8 mouse cellular contexts compared by ENCODE assay signal in the genomic region with DNA sequence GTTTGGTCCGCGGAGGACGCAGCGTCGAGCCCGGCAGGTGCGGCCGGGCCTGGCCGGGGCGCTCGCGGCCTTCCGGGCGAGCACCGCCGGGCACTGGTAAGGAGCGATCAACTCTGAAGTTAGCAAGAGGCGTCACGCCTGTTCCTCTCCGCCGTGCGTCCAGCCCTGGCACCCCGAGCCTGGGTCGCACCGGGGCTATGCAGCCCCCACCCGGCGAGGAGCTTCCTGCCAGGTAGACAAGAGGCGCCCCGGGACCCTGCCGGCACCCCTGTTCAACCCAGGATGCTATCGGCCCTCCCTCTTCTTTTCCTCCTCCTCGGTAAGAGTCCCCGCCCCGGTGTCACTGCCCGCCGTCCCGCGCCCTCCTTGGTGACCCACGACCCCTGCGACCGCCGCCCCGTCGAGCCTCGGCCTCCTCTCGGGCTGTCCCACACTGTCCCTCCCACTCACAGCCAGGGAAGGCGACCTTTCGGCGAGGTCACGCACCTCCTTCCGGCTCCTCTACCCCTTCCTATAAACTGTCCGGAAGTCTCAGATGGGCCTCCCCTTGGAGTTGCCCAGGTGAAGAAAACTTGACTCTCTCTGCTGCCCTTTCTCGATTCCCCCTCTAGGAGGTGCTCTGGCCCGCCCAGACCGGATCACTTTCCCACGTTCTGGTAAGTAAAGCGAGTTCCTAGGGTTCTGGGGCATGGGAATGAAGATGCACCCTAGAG. TPM values are rescaled to one million over a fixed set of nuclear protein-coding genes. Genes with fewer than 3 reads are reported as not detected.
DNase-seq lines count a peak whose midpoint lies in the region; ATAC-seq and TF ChIP-seq lines count a peak whose summit lies in the region.

No protein-coding gene starts in this region.

- under 1% methylated on average over 41 of the region's 57 CpGs for WGBS in embryonic facial prominence, embryonic 11.5 days
- WGBS in lung, embryonic 15.5 days: under 1% methylated on average over 56 of the region's 57 CpGs
- WGBS in neural tube, embryonic 15.5 days: 1% methylated on average over 39 of the region's 57 CpGs

- DNase-seq in CH12.LX (ENCODE audit: extremely low read depth): peak; percentile 92
- DNase-seq in adrenal gland, postnatal 10 days: peak; percentile 76
- peak; percentile 82 for DNase-seq in embryonic facial prominence, embryonic 11.5 days (ENCODE audit: low spot score)
- DNase-seq in heart, adult 9 months (ENCODE audit: low spot score in 2 of 2): peak; percentile 68 to 70
- DNase-seq in kidney, adult 9 months: peak; percentile 90
- DNase-seq in thymus, postnatal 10 days (ENCODE audit: low spot score in 2 of 2): peak; percentile 70 to 76

- dilution Hi-C loops in CH12.LX (cut with MboI; ENCODE audit: extremely low pct_ligation_motif_present, extremely low pct_unique_long_range_greater_than_20kb, low sequenced_read_pairs): no loop called here

- peak overlapping the region; percentile 75 for H3K4me2 ChIP-seq in CH12.LX (ENCODE audit: insufficient read depth, low read depth, poor library complexity, severe bottlenecking)
- peak overlapping the region; percentile 86 for H3K4me2 ChIP-seq in embryonic facial prominence, embryonic 11.5 days (ENCODE audit: low read depth, low read length)
- H3K4me2 ChIP-seq in lung, embryonic 15.5 days: peak overlapping the region; percentile 91
- H3K4me2 ChIP-seq in neural tube, embryonic 15.5 days: peak overlapping the region; percentile 89

- H3K27ac ChIP-seq in CH12.LX (ENCODE audit: insufficient read depth, low read depth): peak overlapping the region; percentile 99
- no peak overlapping the region; the same call in 1 of the 2 replicates for H3K27ac ChIP-seq in embryonic facial prominence, embryonic 11.5 days (replicated peaks; ENCODE audit: low read depth, low read length)
- H3K27ac ChIP-seq in lung, embryonic 15.5 days: peak overlapping the region; percentile 86
- H3K27ac ChIP-seq in neural tube, embryonic 15.5 days (replicated peaks): peak overlapping the region; percentile 75

- H3K36me3 ChIP-seq in CH12.LX (replicated peaks in 1 of 2; ENCODE audit: control insufficient read depth in 1 of 2, insufficient read depth in 1 of 2, low read length in 1 of 2): peaks cover 29 to 39% of the 10 kb centered on the region in 2 experiments
- peaks cover 2% of the 10 kb centered on the region for H3K36me3 ChIP-seq in embryonic facial prominence, embryonic 11.5 days (replicated peaks; ENCODE audit: control insufficient read depth, insufficient read depth, low read depth, low read length)
- H3K36me3 ChIP-seq in lung, embryonic 15.5 days: peaks cover 28% of the 10 kb centered on the region
- peaks cover 14% of the 10 kb centered on the region for H3K36me3 ChIP-seq in neural tube, embryonic 15.5 days

- peak overlapping the region; percentile 68 to 96 (median 87) for H3K4me3 ChIP-seq in CH12.LX (replicated peaks in 1 of 3; ENCODE audit: low read depth in 2 of 3, low read length in 2 of 3, poor library complexity in 1 of 3)
- peak overlapping the region; percentile 82 for H3K4me3 ChIP-seq in embryonic facial prominence, embryonic 11.5 days (ENCODE audit: low read depth, low read length)
- H3K4me3 ChIP-seq in lung, embryonic 15.5 days: peak overlapping the region; percentile 87
- H3K4me3 ChIP-seq in neural tube, embryonic 15.5 days (replicated peaks): peak overlapping the region; percentile 79

- H3K9ac ChIP-seq in CH12.LX (ENCODE audit: insufficient read depth, low read depth): peak overlapping the region; percentile 89
- H3K9ac ChIP-seq in embryonic facial prominence, embryonic 11.5 days (replicated peaks; ENCODE audit: low read length): peak overlapping the region; percentile 75
- H3K9ac ChIP-seq in lung, embryonic 15.5 days: peak overlapping the region; percentile 82
- peak overlapping the region; percentile 78 for H3K9ac ChIP-seq in neural tube, embryonic 15.5 days (replicated peaks)

- peak in 1 of 2 experiments; percentile 90; a peak in 3 of 4 replicates for TF ChIP-seq CTCF in CH12.LX (conservative IDR thresholded peaks at IDR 0.05 in 1 of 2, IDR thresholded peaks at IDR 0.05 in 1 of 2; ENCODE audit: low read depth in 2 of 2, low read length in 2 of 2)

- no peaks in the 10 kb centered on the region for H3K9me3 ChIP-seq in CH12.LX (replicated peaks; ENCODE audit: low read length)
- no peaks in the 10 kb centered on the region for H3K9me3 ChIP-seq in embryonic facial prominence, embryonic 11.5 days (replicated peaks; ENCODE audit: control insufficient read depth, low read length)
- H3K9me3 ChIP-seq in lung, embryonic 15.5 days: no peaks in the 10 kb centered on the region
- no peaks in the 10 kb centered on the region for H3K9me3 ChIP-seq in neural tube, embryonic 15.5 days (replicated peaks)

- H3K79me2 ChIP-seq in CH12.LX (replicated peaks; ENCODE audit: control insufficient read depth, extremely low read depth, insufficient read depth, poor library complexity, severe bottlenecking): peaks cover 4% of the 10 kb centered on the region; the same call in 1 of the 2 replicates

- no peaks in the 10 kb centered on the region for H3K27me3 ChIP-seq in CH12.LX (replicated peaks)
- H3K27me3 ChIP-seq in embryonic facial prominence, embryonic 11.5 days (ENCODE audit: control insufficient read depth, insufficient read depth, low read length): no peaks in the 10 kb centered on the region
- no peaks in the 10 kb centered on the region for H3K27me3 ChIP-seq in lung, embryonic 15.5 days
- H3K27me3 ChIP-seq in neural tube, embryonic 15.5 days (replicated peaks): no peaks in the 10 kb centered on the region

- in situ Hi-C loops in CH12.LX (cut with MboI; ENCODE audit: low pct_ligation_motif_present, low pct_unique_long_range_greater_than_20kb, low sequenced_read_pairs): loop anchor here (10.0 kb wide), 1 partner anchor 50 kb away; the partner anchor contains the start of gene Prmt5

- TF ChIP-seq POLR2A in CH12.LX (IDR thresholded peaks at IDR 0.05; ENCODE audit: low read depth, low read length): peak; percentile 45; the same call in 1 of the 2 replicates

- peaks cover 4 to 31% of the 10 kb centered on the region in 2 experiments; a peak in 3 of 4 replicates for H3K4me1 ChIP-seq in CH12.LX (ENCODE audit: control insufficient read depth in 1 of 2, insufficient read depth in 2 of 2)
- no peaks in the 10 kb centered on the region for H3K4me1 ChIP-seq in embryonic facial prominence, embryonic 11.5 days (ENCODE audit: control insufficient read depth, insufficient read depth, low read length)
- H3K4me1 ChIP-seq in lung, embryonic 15.5 days: peaks cover 14% of the 10 kb centered on the region
- peaks cover 16% of the 10 kb centered on the region for H3K4me1 ChIP-seq in neural tube, embryonic 15.5 days

- TF ChIP-seq RAD21 in CH12.LX (IDR thresholded peaks at IDR 0.05; ENCODE audit: low read depth, low read length): peak; percentile 65

- no peak for TF ChIP-seq EP300 in CH12.LX (IDR thresholded peaks at IDR 0.05; ENCODE audit: low read length)

- peak; percentile 46 for ATAC-seq in embryonic facial prominence, embryonic 11.5 days (replicated peaks; ENCODE audit: insufficient number of reproducible peaks, low FRiP score, low TSS enrichment, low read depth)
- ATAC-seq in lung, embryonic 15.5 days (ENCODE audit: borderline replicate concordance, extremely low read depth, low FRiP score, low TSS enrichment): peak; percentile 64
- peak; percentile 70 for ATAC-seq in neural tube, embryonic 15.5 days (ENCODE audit: low FRiP score)

RNA-seq across cellular contexts. Expression of gene Lrp10, which starts 0.5 kb away (rescaled TPM):
- total RNA-seq in CH12.LX (2012; rRNA removed) (51.4 and 60.0 TPM in 2 replicates), CH12.LX (2014; rRNA removed) (27.9 and 28.7 TPM in 2 replicates)
- 64.1 and 79.8 TPM in 2 replicates for polyA plus RNA-seq in CH12.LX (2012; ENCODE audit: insufficient read length, low read depth)
- 10 to 100 TPM; 71.9 to 89.4 TPM for total RNA-seq in adrenal gland, postnatal 10 days (2021)
- polyA plus RNA-seq in embryonic facial prominence, embryonic 11.5 days (2014; fragmentation: Nextera tagmentation; extraction: Ambion mirVana): 13.9 and 16.2 TPM in 2 replicates
- polyA plus RNA-seq in lung, embryonic 15.5 days (2015; fragmentation: Nextera tagmentation; extraction: Ambion mirVana): 51.5 and 57.5 TPM in 2 replicates
- polyA plus RNA-seq in neural tube, embryonic 15.5 days (2015; fragmentation: Nextera tagmentation; extraction: Ambion mirVana): 31.8 and 33.7 TPM in 2 replicates

RNA-seq across cellular contexts. Expression of gene Rem2, which starts 11.5 kb away (rescaled TPM):
- total RNA-seq in CH12.LX (2012; rRNA removed) (0.08 and 0.29 TPM in 2 replicates), CH12.LX (2014; rRNA removed) (not detected in 2 replicates)
- 0.18 TPM in 1 of 2 replicates, not detected in the other for polyA plus RNA-seq in CH12.LX (2012; ENCODE audit: insufficient read length, low read depth)
- total RNA-seq in adrenal gland, postnatal 10 days (2021): under 1 TPM; 0.39 to 0.87 TPM
- 6.5 and 8.0 TPM in 2 replicates for polyA plus RNA-seq in embryonic facial prominence, embryonic 11.5 days (2014; fragmentation: Nextera tagmentation; extraction: Ambion mirVana)
- 14.6 and 16.2 TPM in 2 replicates for polyA plus RNA-seq in lung, embryonic 15.5 days (2015; fragmentation: Nextera tagmentation; extraction: Ambion mirVana)
- polyA plus RNA-seq in neural tube, embryonic 15.5 days (2015; fragmentation: Nextera tagmentation; extraction: Ambion mirVana): 32.3 and 44.0 TPM in 2 replicates

RNA-seq across cellular contexts. Expression of gene Mmp14, which starts 33.0 kb away (rescaled TPM):
- total RNA-seq in CH12.LX (2012; rRNA removed) (0.08 and 0.17 TPM in 2 replicates), CH12.LX (2014; rRNA removed) (0.08 and 0.11 TPM in 2 replicates)
- 0.10 TPM in 1 of 2 replicates, not detected in the other for polyA plus RNA-seq in CH12.LX (2012; ENCODE audit: insufficient read length, low read depth)
- 100 to 1,000 TPM; 127 to 128 TPM for total RNA-seq in adrenal gland, postnatal 10 days (2021)
- polyA plus RNA-seq in embryonic facial prominence, embryonic 11.5 days (2014; fragmentation: Nextera tagmentation; extraction: Ambion mirVana): 91.1 and 93.2 TPM in 2 replicates
- polyA plus RNA-seq in lung, embryonic 15.5 days (2015; fragmentation: Nextera tagmentation; extraction: Ambion mirVana): 180 and 182 TPM in 2 replicates
- 40.7 and 60.5 TPM in 2 replicates for polyA plus RNA-seq in neural tube, embryonic 15.5 days (2015; fragmentation: Nextera tagmentation; extraction: Ambion mirVana)

RNA-seq across cellular contexts. Expression of gene Mrpl52, which starts 37.7 kb away (rescaled TPM):
- 309 and 328 TPM in 2 replicates for total RNA-seq in CH12.LX (2012; rRNA removed)
- total RNA-seq in CH12.LX (2014; rRNA removed): 87.9 and 97.1 TPM in 2 replicates
- 230 and 281 TPM in 2 replicates for polyA plus RNA-seq in CH12.LX (2012; ENCODE audit: insufficient read length, low read depth)
- total RNA-seq in adrenal gland, postnatal 10 days (2021): 100 to 1,000 TPM; 204 to 212 TPM
- 214 and 235 TPM in 2 replicates for polyA plus RNA-seq in embryonic facial prominence, embryonic 11.5 days (2014; fragmentation: Nextera tagmentation; extraction: Ambion mirVana)
- polyA plus RNA-seq in lung, embryonic 15.5 days (2015; fragmentation: Nextera tagmentation; extraction: Ambion mirVana): 268 and 271 TPM in 2 replicates
- 236 and 303 TPM in 2 replicates for polyA plus RNA-seq in neural tube, embryonic 15.5 days (2015; fragmentation: Nextera tagmentation; extraction: Ambion mirVana)

RNA-seq across cellular contexts. Expression of gene Slc7a7, which starts 46.9 kb away (rescaled TPM):
- total RNA-seq in CH12.LX (2012; rRNA removed) (43.3 and 50.4 TPM in 2 replicates), CH12.LX (2014; rRNA removed) (23.8 and 27.8 TPM in 2 replicates)
- 40.0 and 45.4 TPM in 2 replicates for polyA plus RNA-seq in CH12.LX (2012; ENCODE audit: insufficient read length, low read depth)
- total RNA-seq in adrenal gland, postnatal 10 days (2021): 1 to 10 TPM; 6.2 to 7.9 TPM
- polyA plus RNA-seq in embryonic facial prominence, embryonic 11.5 days (2014; fragmentation: Nextera tagmentation; extraction: Ambion mirVana): 2.9 and 4.6 TPM in 2 replicates
- polyA plus RNA-seq in lung, embryonic 15.5 days (2015; fragmentation: Nextera tagmentation; extraction: Ambion mirVana): 10.7 and 11.9 TPM in 2 replicates
- polyA plus RNA-seq in neural tube, embryonic 15.5 days (2015; fragmentation: Nextera tagmentation; extraction: Ambion mirVana): 6.2 and 7.9 TPM in 2 replicates

Comparison
In these comparisons a context has a peak if more than half of its experiments do, and no peak if none do; other contexts are left out.
1. RNA of gene Mmp14, which starts 33.0 kb away (polyA plus RNA-seq): 180 to 182 TPM in lung, embryonic 15.5 days, 91.1 to 93.2 TPM in embryonic facial prominence, embryonic 11.5 days and 40.7 to 60.5 TPM in neural tube, embryonic 15.5 days; 0.10 TPM in CH12.LX; every median in the first group is over 10 times any median in the second.
2. Peak in every context shown above with its lines, with median percentiles within 50 percentile points of each other: DNase-seq, H3K4me2 ChIP-seq, H3K4me3 ChIP-seq, H3K9ac ChIP-seq and ATAC-seq.